Mouse (Mus musculus): ENCODE data around the gene Adam26a. TPM values are rescaled to one million over a fixed set of nuclear protein-coding genes. Genes with fewer than 3 reads are reported as not detected.
"Not testable (repeated sequence)": the region's sequence is repeated elsewhere in the genome, so short reads cannot be mapped to it uniquely, and the experiment has no call there.

Adam26a gene
- 0.14 TPM in 1 of 2 replicates, not detected in the other for polyA plus RNA-seq (2012; rRNA removed)

- DNase-seq (ENCODE audit: low read depth), result not testable (repeated sequence)
Measured at GRCm38 (mm10) chr8:43576607-43577006, at the start of gene Adam26a. Adam26a (minus strand) TSS chr8:43576707.

- no peak for DNase-seq (ENCODE audit: low read depth)
Measured at GRCm38 (mm10) chr8:43616046-43616445, 39.5 kb upstream of the Adam26a start.

GRCm38 (mm10) chr8:43603657-43604056 lies 27.1 kb upstream of the Adam26a start:
- DNase-seq (ENCODE audit: low read depth), result not testable (repeated sequence)

- DNase-seq (ENCODE audit: low read depth), result not testable (repeated sequence)
Measured at GRCm38 (mm10) chr8:43603166-43603565, 26.7 kb upstream of the Adam26a start.

GRCm38 (mm10) chr8:43528006-43528405 lies 48.5 kb downstream of the Adam26a start, which contains the start of gene Adam26b:
Adam26b (minus strand) TSS chr8:43528106.
- not testable (repeated sequence) for DNase-seq (ENCODE audit: low read depth)

Other genes starting within 250 kb of the Adam26a start
- 0.08 TPM in 1 of 2 replicates, not detected in the other for gene Adam26b, start 48.6 kb downstream of the Adam26a start, polyA plus RNA-seq (2012; rRNA removed)
- gene Gm5346, start 50.6 kb upstream of the Adam26a start, polyA plus RNA-seq (2012; rRNA removed), result not detected in 2 replicates
- not detected in 2 replicates for gene Adam34, start 133.3 kb upstream of the Adam26a start, polyA plus RNA-seq (2012; rRNA removed)